Mouse (Mus musculus): ENCODE data around the gene Ipo4. TPM values are rescaled to one million over a fixed set of nuclear protein-coding genes. Genes with fewer than 3 reads are reported as not detected.

Ipo4 gene
- polyA plus RNA-seq, 1 experiment from 2014 or later = 86.3 TPM

GRCm38 (mm10) chr14:55641291-55641690 is 5.5 kb upstream of the Ipo4 start:
- Histone ChIP-seq H3K9ac (ENCODE audit: low read length) (no peak overlapping the region), H3K4me2 (ENCODE audit: low read depth, low read length) (no peak overlapping the region), H3K9me3 (replicated peaks; ENCODE audit: control insufficient read depth, low read length) (no peaks in the 10 kb centered on the region), H3K4me1 (ENCODE audit: control insufficient read depth, insufficient read depth, low read length) (peaks cover 17% of the 10 kb centered on the region), H3K27me3 (ENCODE audit: control insufficient read depth, insufficient read depth, low read length) (no peaks in the 10 kb centered on the region), H3K36me3 (ENCODE audit: control insufficient read depth, insufficient read depth, low read length) (peaks cover 22% of the 10 kb centered on the region), H3K4me3 (replicated peaks; ENCODE audit: low read length) (no peak overlapping the region), H3K27ac (ENCODE audit: low read length) (no peak overlapping the region)
- ATAC-seq (ENCODE audit: insufficient read depth, low FRiP score) = no peak
- 92% methylated on average over 13 of the region's 13 CpGs for WGBS

- no peak overlapping the region for H3K4me2 ChIP-seq (ENCODE audit: low read depth, low read length)
- H3K9ac ChIP-seq (ENCODE audit: low read length) = no peak overlapping the region
- 97% methylated on average over 14 of the region's 14 CpGs for WGBS
- H3K27me3 ChIP-seq (ENCODE audit: control insufficient read depth, insufficient read depth, low read length) = no peaks in the 10 kb centered on the region
- no peaks in the 10 kb centered on the region for H3K9me3 ChIP-seq (replicated peaks; ENCODE audit: control insufficient read depth, low read length)
- H3K4me3 ChIP-seq (replicated peaks; ENCODE audit: low read length) = no peak overlapping the region
- peaks cover 22% of the 10 kb centered on the region for H3K4me1 ChIP-seq (ENCODE audit: control insufficient read depth, insufficient read depth, low read length)
- peaks cover 24% of the 10 kb centered on the region for H3K36me3 ChIP-seq (ENCODE audit: control insufficient read depth, insufficient read depth, low read length)
- H3K27ac ChIP-seq (ENCODE audit: low read length) = no peak overlapping the region
- no peak for ATAC-seq (ENCODE audit: insufficient read depth, low FRiP score)
Observed at GRCm38 (mm10) chr14:55640816-55641215, 5.1 kb upstream of the Ipo4 start.

GRCm38 (mm10) chr14:55637795-55638194 is 2.0 kb upstream of the Ipo4 start, which contains the start of gene Gm49378:
Gene Gm49378, minus strand, starts transcription at chr14:55637895.
- peaks cover 29% of the 10 kb centered on the region for H3K36me3 ChIP-seq (ENCODE audit: control insufficient read depth, insufficient read depth, low read length)
- 95% methylated on average over 9 of the region's 9 CpGs for WGBS
- no peak within 1 kb of the TSS for H3K9ac ChIP-seq (ENCODE audit: low read length)
- no peak within 1 kb of the TSS for H3K4me3 ChIP-seq (replicated peaks; ENCODE audit: low read length)
- no peaks in the 10 kb centered on the region for H3K27me3 ChIP-seq (ENCODE audit: control insufficient read depth, insufficient read depth, low read length)
- no peaks in the 10 kb centered on the region for H3K9me3 ChIP-seq (replicated peaks; ENCODE audit: control insufficient read depth, low read length)
- peaks cover 21% of the 10 kb centered on the region for H3K4me1 ChIP-seq (ENCODE audit: control insufficient read depth, insufficient read depth, low read length)
- no peak within 1 kb of the TSS for H3K27ac ChIP-seq (ENCODE audit: low read length)
- no peak for ATAC-seq (ENCODE audit: insufficient read depth, low FRiP score)
- H3K4me2 ChIP-seq (ENCODE audit: low read depth, low read length) = no peak within 1 kb of the TSS

GRCm38 (mm10) chr14:55634874-55635522 is 759 bp downstream of the Ipo4 start:
- ATAC-seq (ENCODE audit: insufficient read depth, low FRiP score) = peak; percentile 51
- Histone ChIP-seq H3K9me3 (replicated peaks; ENCODE audit: control insufficient read depth, low read length) (no peaks in the 10 kb centered on the region), H3K4me2 (ENCODE audit: low read depth, low read length) (peak overlapping the region; percentile 86), H3K27ac (ENCODE audit: low read length) (peak overlapping the region; percentile 47; the same call in 1 of the 2 replicates), H3K9ac (ENCODE audit: low read length) (peak overlapping the region; percentile 79), H3K4me3 (replicated peaks; ENCODE audit: low read length) (peak overlapping the region; percentile 70), H3K4me1 (ENCODE audit: control insufficient read depth, insufficient read depth, low read length) (peaks cover 15% of the 10 kb centered on the region), H3K36me3 (ENCODE audit: control insufficient read depth, insufficient read depth, low read length) (peaks cover 24% of the 10 kb centered on the region), H3K27me3 (ENCODE audit: control insufficient read depth, insufficient read depth, low read length) (no peaks in the 10 kb centered on the region)
- WGBS = 2% methylated on average over 23 of the region's 23 CpGs

- H3K27me3 ChIP-seq (ENCODE audit: control insufficient read depth, insufficient read depth, low read length) = no peaks in the 10 kb centered on the region
- 51% methylated on average over 5 of the region's 5 CpGs for WGBS
- H3K4me2 ChIP-seq (ENCODE audit: low read depth, low read length) = no peak overlapping the region
- H3K4me3 ChIP-seq (replicated peaks; ENCODE audit: low read length) = no peak overlapping the region
- no peaks in the 10 kb centered on the region for H3K9me3 ChIP-seq (replicated peaks; ENCODE audit: control insufficient read depth, low read length)
- no peak overlapping the region for H3K9ac ChIP-seq (ENCODE audit: low read length)
- H3K27ac ChIP-seq (ENCODE audit: low read length) = no peak overlapping the region
- H3K36me3 ChIP-seq (ENCODE audit: control insufficient read depth, insufficient read depth, low read length) = peaks cover 30% of the 10 kb centered on the region
- no peak for ATAC-seq (ENCODE audit: insufficient read depth, low FRiP score)
- peaks cover 4% of the 10 kb centered on the region; the same call in 1 of the 2 replicates for H3K4me1 ChIP-seq (ENCODE audit: control insufficient read depth, insufficient read depth, low read length)
Observed at GRCm38 (mm10) chr14:55629312-55629711, 6.4 kb downstream of the Ipo4 start.

GRCm38 (mm10) chr14:55628077-55628827 is 7.5 kb downstream of the Ipo4 start:
- Histone ChIP-seq H3K9ac (ENCODE audit: low read length) (no peak overlapping the region), H3K4me1 (ENCODE audit: control insufficient read depth, insufficient read depth, low read length) (no peaks in the 10 kb centered on the region), H3K9me3 (replicated peaks; ENCODE audit: control insufficient read depth, low read length) (no peaks in the 10 kb centered on the region), H3K27ac (ENCODE audit: low read length) (no peak overlapping the region), H3K36me3 (ENCODE audit: control insufficient read depth, insufficient read depth, low read length) (peaks cover 26% of the 10 kb centered on the region), H3K4me3 (replicated peaks; ENCODE audit: low read length) (no peak overlapping the region), H3K27me3 (ENCODE audit: control insufficient read depth, insufficient read depth, low read length) (no peaks in the 10 kb centered on the region), H3K4me2 (ENCODE audit: low read depth, low read length) (no peak overlapping the region)
- no peak for ATAC-seq (ENCODE audit: insufficient read depth, low FRiP score)
- 84% methylated on average over 27 of the region's 27 CpGs for WGBS

- H3K4me2 ChIP-seq (ENCODE audit: low read depth, low read length) = peak overlapping the region; percentile 51
- no peaks in the 10 kb centered on the region for H3K27me3 ChIP-seq (ENCODE audit: control insufficient read depth, insufficient read depth, low read length)
- H3K27ac ChIP-seq (ENCODE audit: low read length) = no peak overlapping the region
- H3K9ac ChIP-seq (ENCODE audit: low read length) = peak overlapping the region; percentile 46
- peaks cover 8% of the 10 kb centered on the region for H3K4me1 ChIP-seq (ENCODE audit: control insufficient read depth, insufficient read depth, low read length)
- H3K9me3 ChIP-seq (replicated peaks; ENCODE audit: control insufficient read depth, low read length) = no peaks in the 10 kb centered on the region
- H3K36me3 ChIP-seq (ENCODE audit: control insufficient read depth, insufficient read depth, low read length) = no peaks in the 10 kb centered on the region
- peak overlapping the region; percentile 32 for H3K4me3 ChIP-seq (replicated peaks; ENCODE audit: low read length)
- WGBS = 28% methylated on average over 22 of the region's 22 CpGs
- peak; percentile 41; the same call in 1 of the 2 replicates for ATAC-seq (ENCODE audit: insufficient read depth, low FRiP score)
Observed at GRCm38 (mm10) chr14:55618486-55619195, 17.1 kb downstream of the Ipo4 start.

- peak within 1 kb of the TSS; percentile 51 for H3K4me2 ChIP-seq (ENCODE audit: low read depth, low read length)
- H3K27me3 ChIP-seq (ENCODE audit: control insufficient read depth, insufficient read depth, low read length) = no peaks in the 10 kb centered on the region
- 17% methylated on average over 21 of the region's 21 CpGs for WGBS
- H3K9me3 ChIP-seq (replicated peaks; ENCODE audit: control insufficient read depth, low read length) = no peaks in the 10 kb centered on the region
- H3K4me3 ChIP-seq (replicated peaks; ENCODE audit: low read length) = peak within 1 kb of the TSS; percentile 32
- peak; percentile 88 for ATAC-seq (ENCODE audit: insufficient read depth, low FRiP score)
- H3K27ac ChIP-seq (ENCODE audit: low read length) = no peak within 1 kb of the TSS
- no peaks in the 10 kb centered on the region for H3K36me3 ChIP-seq (ENCODE audit: control insufficient read depth, insufficient read depth, low read length)
- peak within 1 kb of the TSS; percentile 46 for H3K9ac ChIP-seq (ENCODE audit: low read length)
- peaks cover 8% of the 10 kb centered on the region for H3K4me1 ChIP-seq (ENCODE audit: control insufficient read depth, insufficient read depth, low read length)
Observed at GRCm38 (mm10) chr14:55617822-55618221, 17.9 kb downstream of the Ipo4 start, which contains the start of gene Rec8. Gene Rec8, plus strand, starts transcription at chr14:55618037.

- no peak overlapping the region for H3K4me3 ChIP-seq (replicated peaks; ENCODE audit: low read length)
- 70% methylated on average over 2 of the region's 2 CpGs for WGBS
- no peaks in the 10 kb centered on the region for H3K9me3 ChIP-seq (replicated peaks; ENCODE audit: control insufficient read depth, low read length)
- no peaks in the 10 kb centered on the region for H3K36me3 ChIP-seq (ENCODE audit: control insufficient read depth, insufficient read depth, low read length)
- no peak overlapping the region for H3K4me2 ChIP-seq (ENCODE audit: low read depth, low read length)
- no peak for ATAC-seq (ENCODE audit: insufficient read depth, low FRiP score)
- no peaks in the 10 kb centered on the region for H3K27me3 ChIP-seq (ENCODE audit: control insufficient read depth, insufficient read depth, low read length)
- H3K4me1 ChIP-seq (ENCODE audit: control insufficient read depth, insufficient read depth, low read length) = peaks cover 8% of the 10 kb centered on the region
- no peak overlapping the region for H3K9ac ChIP-seq (ENCODE audit: low read length)
- no peak overlapping the region for H3K27ac ChIP-seq (ENCODE audit: low read length)
Observed at GRCm38 (mm10) chr14:55616844-55617243, 18.9 kb downstream of the Ipo4 start.

All from stomach, embryonic 16.5 days (tissue).